Mouse (Mus musculus): Measurements from ENCODE around the gene Fam234b.

DNA sequence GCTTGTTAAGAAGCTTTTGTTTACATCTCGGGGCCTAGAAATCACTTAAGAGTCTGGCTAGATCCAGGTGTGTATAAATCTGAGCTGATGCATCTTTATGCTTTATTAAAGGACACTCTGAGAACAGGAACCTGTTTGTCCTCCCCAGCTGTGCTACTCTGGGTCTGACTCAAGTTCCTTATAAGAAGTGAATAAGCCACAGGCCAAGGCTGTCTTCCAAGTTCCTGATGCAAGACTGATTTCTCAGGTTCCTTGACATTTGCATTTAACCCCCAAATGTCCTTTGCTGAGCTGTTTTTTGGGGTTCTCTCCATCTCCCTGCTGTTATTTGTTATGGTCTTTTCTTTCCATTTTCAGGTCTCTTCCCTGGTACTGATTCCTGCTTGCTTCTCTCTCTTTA, 5.9 kb upstream of the Fam234b start:
- no peak for TF ChIP-seq POLR2A (IDR thresholded peaks at IDR 0.05; ENCODE audit: low read depth, low read length)
- TF ChIP-seq CTCF (IDR thresholded peaks at IDR 0.05; ENCODE audit: extremely low read depth, insufficient read length, insufficient replicate concordance, low read depth, low read length), result no peak

Data from small intestine, adult 2 months (tissue).